Mouse (Mus musculus) spleen, postnatal 10 days (tissue): ENCODE measurements at regions not wholly inside any gene's neighbourhood (a gene's known extent, or its start where the extent isn't known, plus 50 kb on each side); places are given as distances from the start of the nearest gene placed in this dataset.

ENCODE experiments used
- DNase-seq, 2 experiments: peaks; one replicate each; pipeline ENCODE4 v3.0.0; 2021 to 2022; ENCODE audit warnings: low spot score in 2 of 2

- no peak for DNase-seq
Observed at GRCm38 (mm10) chr1:56206615-56207267, 430.5 kb downstream of the Hsfy2 start.

- no peak for DNase-seq
Observed at GRCm38 (mm10) chr1:56195224-56195623, 442.0 kb downstream of the Hsfy2 start.

GRCm38 (mm10) chr1:56183503-56184198 lies 453.6 kb downstream of the Hsfy2 start:
- DNase-seq: no peak

GRCm38 (mm10) chr1:56179206-56179985 lies 457.8 kb downstream of the Hsfy2 start:
- DNase-seq: no peak

GRCm38 (mm10) chr1:56171157-56171556 lies 466.1 kb downstream of the Hsfy2 start:
- DNase-seq: no peak

- DNase-seq: no peak
Observed at GRCm38 (mm10) chr1:56168712-56169111, 468.5 kb downstream of the Hsfy2 start.

GRCm38 (mm10) chr1:56168063-56168462 lies 469.2 kb downstream of the Hsfy2 start:
- DNase-seq: no peak

- DNase-seq: no peak
Observed at GRCm38 (mm10) chr1:56165228-56165627, 472.0 kb downstream of the Hsfy2 start.

GRCm38 (mm10) chr1:56164366-56164765 lies 472.9 kb downstream of the Hsfy2 start:
- DNase-seq: no peak

GRCm38 (mm10) chr1:56130951-56131350 lies 506.3 kb downstream of the Hsfy2 start:
- no peak for DNase-seq

GRCm38 (mm10) chr1:56089254-56089834 lies 547.9 kb downstream of the Hsfy2 start:
- DNase-seq: peak in 1 of 2 experiments; percentile 15

- no peak for DNase-seq
Observed at GRCm38 (mm10) chr1:56088357-56088756, 548.9 kb downstream of the Hsfy2 start.

GRCm38 (mm10) chr1:56076757-56077156 lies 560.5 kb downstream of the Hsfy2 start:
- DNase-seq: no peak

GRCm38 (mm10) chr1:56072255-56072654 lies 565.0 kb downstream of the Hsfy2 start:
- DNase-seq: no peak

GRCm38 (mm10) chr1:56063474-56063873 lies 573.8 kb downstream of the Hsfy2 start:
- no peak for DNase-seq
